Mouse (Mus musculus) gastrocnemius, adult 18-20 months (tissue): ENCODE measurements at regions not wholly inside any gene's neighbourhood (a gene's known extent, or its start where the extent isn't known, plus 50 kb on each side); places are given as distances from the start of the nearest gene placed in this dataset.

Experiments
- DNase-seq: peaks from one replicate; pipeline ENCODE4 v3.0.0; 2021; ENCODE audit warnings: low spot score

- DNase-seq: peak; percentile 11
These were observed 125.2 kb upstream of the Map1b start for GRCm38 (mm10) chr13:99641386-99642165.

DNA sequence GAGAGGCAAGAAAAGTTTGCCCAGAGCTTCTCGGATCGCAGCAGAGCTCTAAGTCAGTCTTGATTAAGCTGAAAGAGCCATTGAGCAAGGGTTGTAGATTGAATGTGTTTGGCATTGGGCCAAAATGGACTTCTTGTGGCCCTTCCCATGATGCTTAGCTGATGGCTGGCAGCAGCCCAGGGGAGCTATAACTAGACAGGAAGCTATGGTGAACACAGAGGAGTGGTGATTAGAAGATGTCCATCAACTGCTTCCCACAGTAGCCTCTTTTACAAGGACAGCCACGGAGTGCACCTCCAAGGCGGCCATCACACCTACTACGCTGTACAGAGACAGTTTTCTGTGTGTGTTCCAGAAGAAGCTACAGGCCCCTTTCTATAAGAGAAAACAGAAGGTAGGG lies 116.4 kb upstream of the Map1b start:
- no peak for DNase-seq

GRCm38 (mm10) chr13:99630800-99631199 lies 114.5 kb upstream of the Map1b start:
- DNase-seq: no peak

GRCm38 (mm10) chr13:99630356-99630755 lies 114.0 kb upstream of the Map1b start:
- DNase-seq: no peak

- no peak for DNase-seq
These were observed 108.9 kb upstream of the Map1b start for GRCm38 (mm10) chr13:99625196-99625595.

DNA sequence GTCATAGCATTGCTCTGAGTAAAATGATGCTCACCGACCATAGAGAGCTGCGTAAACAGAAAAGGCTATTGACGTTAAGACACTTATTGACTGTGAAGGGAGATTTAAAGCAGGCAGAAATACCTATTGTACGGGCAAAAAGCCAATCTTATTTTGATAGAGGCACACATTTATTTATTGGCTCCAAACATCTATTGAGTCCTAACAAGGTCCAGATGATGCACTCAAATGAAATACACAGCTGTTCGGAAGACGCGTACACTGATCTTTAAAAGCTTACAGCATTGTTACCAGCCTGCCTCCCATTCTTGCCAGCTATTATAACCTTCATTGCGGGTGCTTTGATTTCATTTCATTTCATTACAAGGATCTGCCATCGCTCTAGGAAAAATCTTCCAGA lies 102.0 kb upstream of the Map1b start:
- DNase-seq: no peak

DNA sequence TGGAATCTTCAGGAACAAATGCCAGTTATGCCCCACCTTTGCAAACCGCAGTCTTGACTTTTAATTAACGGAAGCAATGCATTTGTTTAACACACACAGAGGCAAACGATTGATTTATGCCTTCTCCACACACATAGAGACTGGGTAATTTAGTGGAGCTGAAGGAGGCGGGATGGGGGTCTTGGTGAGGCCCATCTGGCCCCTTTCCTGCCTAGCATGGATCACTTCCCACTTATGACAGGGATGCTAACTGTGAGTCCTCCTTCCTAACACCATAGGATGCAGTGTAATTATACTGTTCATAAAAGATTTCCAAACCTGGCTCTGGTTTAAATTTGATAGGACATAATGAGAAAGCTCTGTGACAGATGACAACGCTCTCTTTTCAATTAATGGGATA lies 101.1 kb upstream of the Map1b start:
- no peak for DNase-seq

GRCm38 (mm10) chr13:99611715-99612494 lies 95.6 kb upstream of the Map1b start:
- no peak for DNase-seq

- DNase-seq: no peak
These were observed 94.2 kb upstream of the Map1b start for GRCm38 (mm10) chr13:99610498-99610897.

DNA sequence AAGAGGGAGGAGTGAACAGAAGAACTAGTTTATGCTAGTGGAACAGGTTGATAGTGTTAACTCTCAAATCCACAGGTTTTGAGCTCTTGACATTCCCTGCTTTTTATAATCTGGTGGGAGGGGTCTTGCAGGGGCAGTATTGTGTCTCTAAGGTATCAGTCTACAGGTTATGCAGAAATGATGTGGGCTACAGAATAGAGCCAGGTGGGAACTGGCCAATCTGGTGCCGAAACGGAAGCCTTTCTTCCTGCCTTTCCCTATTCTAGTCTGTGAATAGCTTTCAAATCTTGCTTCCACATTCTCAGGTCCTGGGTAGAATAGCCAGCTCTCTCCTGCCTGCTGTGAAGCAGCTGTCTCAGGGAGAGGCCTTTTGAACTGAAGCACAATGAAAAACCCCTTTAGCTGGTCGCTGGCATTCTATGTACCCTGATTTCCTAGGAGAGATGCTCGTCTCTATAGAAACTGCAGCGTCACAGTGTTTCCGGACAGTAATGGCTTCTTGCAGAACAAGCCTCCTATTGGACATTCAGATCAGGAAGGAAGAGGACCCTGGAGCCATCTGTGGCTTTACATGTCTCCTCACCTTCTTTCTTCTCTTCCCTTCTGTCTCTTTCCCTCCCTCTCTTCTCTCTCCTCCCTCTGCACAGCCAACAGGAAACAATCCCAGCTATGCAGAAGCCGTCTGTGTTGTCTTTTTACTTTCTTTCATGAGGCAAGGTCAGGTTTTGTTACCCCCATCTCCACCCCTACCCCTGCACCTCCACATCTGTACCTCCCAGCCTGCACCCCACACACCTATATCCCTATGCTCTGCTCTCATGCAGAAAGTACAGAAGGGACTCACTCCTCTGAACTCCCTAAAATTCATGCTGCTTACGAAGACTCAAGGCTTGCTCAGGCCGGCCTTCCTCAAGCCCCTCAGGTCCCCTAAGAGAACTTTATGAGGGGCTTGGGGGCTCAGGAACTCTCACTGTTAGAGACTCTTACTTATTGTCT lies 93.1 kb upstream of the Map1b start:
- no peak for DNase-seq

DNA sequence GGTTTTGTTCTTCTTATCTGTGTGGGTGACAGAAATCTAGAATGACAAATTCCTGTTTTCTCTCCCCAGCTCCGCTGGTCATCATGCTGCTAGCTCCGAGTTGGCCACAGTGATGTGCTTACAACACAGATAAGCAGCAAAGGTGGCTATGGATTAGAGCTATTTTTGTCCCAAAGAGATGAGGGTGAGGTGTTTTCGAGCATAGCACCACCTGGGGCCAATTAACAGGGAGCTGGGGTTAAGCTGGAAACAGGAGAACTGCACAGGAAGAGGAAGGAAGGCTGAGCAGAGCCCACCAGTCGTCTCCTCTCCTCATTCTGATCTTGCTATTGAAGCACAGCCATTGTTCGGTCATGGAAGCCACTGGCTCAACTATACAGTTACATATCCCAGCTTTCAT lies 92.3 kb upstream of the Map1b start:
- DNase-seq: no peak

GRCm38 (mm10) chr13:99607208-99607607 lies 90.9 kb upstream of the Map1b start:
- no peak for DNase-seq

GRCm38 (mm10) chr13:99606606-99606990 lies 90.3 kb upstream of the Map1b start:
- peak; percentile 8 for DNase-seq

DNA sequence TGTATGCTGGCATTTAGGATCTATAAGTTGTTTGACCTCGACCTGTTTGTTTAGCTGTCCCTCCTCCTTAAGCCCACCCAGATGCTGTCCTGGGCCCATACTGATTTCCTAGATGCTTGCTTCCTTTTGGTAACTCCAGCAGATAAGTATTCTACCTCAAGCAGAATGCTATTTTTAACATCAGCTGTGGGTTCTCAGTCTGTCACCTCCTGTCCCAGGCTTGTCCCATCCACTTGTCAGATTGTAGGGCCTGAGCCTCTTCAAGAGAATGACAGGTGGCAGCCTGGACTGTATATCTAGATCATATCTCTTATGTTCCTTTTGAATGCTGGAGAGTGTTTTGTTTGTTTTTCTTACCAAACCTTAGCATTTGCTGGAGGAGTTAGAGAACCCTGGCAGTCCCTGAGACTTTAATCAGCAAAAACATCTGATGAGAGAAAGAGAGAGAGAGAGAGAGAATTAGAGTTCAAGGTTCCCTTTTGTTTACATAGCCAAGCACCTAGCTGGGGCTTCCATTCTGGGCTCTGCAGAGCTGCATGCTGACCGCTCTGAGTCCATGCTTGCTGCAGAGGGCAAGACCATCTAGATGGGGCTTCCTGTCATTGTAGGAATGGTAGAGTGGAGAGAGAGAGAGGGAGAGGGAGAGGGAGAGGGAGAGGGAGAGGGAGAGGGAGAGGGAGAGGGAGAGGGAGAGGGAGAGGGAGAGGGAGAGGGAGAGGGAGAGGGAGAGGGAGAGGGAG lies 89.7 kb upstream of the Map1b start:
- DNase-seq: no peak

- no peak for DNase-seq
These were observed 81.6 kb upstream of the Map1b start for GRCm38 (mm10) chr13:99597891-99598290.

DNA sequence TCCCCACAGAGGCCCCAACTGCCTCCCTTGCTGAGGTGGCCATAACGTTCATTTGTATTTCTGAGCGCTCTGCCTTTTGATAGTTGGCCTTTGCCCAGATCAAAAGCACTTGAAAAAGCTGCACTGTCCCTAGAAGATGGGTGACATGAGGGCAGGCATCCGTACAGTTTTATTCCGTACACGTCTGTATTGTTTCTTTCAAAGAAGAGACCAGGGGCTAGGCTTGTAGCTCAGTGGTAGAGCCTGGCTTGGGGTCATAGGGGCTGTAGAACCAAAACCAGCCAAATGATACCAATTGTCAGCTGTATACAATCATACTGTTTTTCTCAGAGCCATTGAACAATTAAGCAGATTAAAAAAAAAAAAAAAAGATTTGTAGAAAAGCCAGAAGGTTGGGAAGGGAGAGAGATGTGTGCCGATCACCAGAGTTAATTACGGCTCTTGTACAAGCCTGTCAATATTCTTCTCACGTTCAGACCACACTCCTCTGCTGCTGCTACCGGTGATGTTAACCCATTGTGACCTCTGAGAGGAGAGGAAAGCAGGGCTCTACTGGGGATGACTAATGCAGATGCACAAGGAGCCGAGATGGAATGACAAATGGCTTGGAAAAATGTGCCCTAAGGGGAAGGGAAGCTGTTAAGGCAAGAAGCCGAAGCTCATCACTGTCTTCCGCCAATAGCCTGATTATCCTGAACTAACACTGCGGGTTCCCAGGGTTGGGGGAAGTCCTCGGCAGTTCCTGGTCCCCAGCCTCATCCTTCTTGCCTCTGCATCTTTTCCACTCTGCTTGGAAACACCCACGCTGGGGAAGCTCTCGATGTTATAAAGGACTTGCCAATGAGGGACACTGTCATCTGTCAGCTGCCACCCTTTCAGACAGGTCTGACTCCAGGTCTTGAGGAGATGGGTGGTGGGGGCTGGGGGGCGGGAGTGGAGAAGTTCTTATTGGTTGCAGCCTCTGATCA lies 77.8 kb upstream of the Map1b start:
- DNase-seq: no peak

- no peak for DNase-seq
These were observed 76.9 kb upstream of the Map1b start for GRCm38 (mm10) chr13:99593243-99593635.

DNA sequence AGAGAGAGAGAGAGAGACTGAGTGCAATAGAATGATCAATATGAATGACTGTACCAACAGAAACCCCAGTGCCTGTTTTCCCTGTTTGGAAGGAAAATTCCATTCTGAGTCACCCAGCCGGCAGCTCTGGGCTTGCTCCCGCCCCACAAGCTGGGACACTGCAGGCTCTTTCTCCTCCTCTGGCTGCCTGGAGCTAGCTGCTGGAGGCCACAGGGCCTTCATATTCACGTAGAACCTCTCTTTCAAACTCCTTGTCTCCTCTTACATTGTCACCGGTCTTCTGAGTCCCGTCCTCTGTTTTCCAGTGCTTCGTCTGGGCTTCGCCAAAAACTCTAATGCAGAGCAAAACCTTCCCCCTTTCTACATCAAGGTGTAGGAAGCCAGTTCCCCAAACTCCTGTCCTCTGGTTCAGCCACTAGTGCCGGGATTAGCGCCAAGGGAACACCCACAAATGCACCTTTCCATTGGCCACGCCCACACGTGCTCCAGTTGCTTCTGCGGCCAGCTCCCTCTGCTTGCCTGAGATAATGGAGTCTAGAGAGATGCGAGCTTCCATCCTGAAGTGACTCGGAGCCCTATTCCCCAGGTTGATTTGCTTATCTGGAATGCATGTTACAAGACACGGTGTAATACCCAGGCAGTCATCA lies 76.4 kb upstream of the Map1b start:
- no peak for DNase-seq

DNA sequence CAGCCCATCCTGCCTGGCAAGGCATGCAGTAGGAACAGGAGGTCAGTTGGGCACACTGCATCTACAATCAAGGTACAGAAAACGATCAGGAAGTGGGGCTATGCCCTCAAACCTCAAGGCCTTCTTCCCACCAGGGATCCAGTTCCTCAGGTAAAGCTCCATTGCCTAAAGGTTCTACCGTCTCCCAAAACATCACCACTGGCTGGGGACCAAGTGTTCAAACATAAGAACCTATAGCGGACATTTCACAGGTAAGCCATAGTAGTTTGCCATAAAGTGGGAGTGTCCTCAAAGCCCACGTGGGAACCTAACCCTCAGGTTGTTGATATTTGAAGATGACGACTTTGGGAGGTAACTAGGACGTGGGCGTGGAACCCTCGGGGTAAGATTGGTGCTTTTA lies 72.3 kb upstream of the Map1b start:
- no peak for DNase-seq
